Mouse (Mus musculus) c-Kit-positive CD71-negative TER-119-negative erythroid progenitor cells, embryonic 14.5 days (primary cell): Measurements from ENCODE around the gene Psmb6.

Source experiments
- DNase-seq: peaks from one replicate; pipeline ENCODE4 v3.0.0-alpha.2; 2013; ENCODE audit warnings: low read depth

Gene Psmb6

GRCm38 (mm10) chr11:70525184-70525678 is at the start of gene Psmb6:
Gene Psmb6 (plus strand): TSS chr11:70525367.
- peak; percentile 91 for DNase-seq

GRCm38 (mm10) chr11:70485498-70485897 is 39.7 kb upstream of the Psmb6 start:
- no peak for DNase-seq

GRCm38 (mm10) chr11:70487816-70488215 is 37.4 kb upstream of the Psmb6 start:
- no peak for DNase-seq

GRCm38 (mm10) chr11:70489138-70489537 is 36.0 kb upstream of the Psmb6 start:
- no peak for DNase-seq

- DNase-seq, result peak; percentile 29
These were observed 35.5 kb upstream of the Psmb6 start for GRCm38 (mm10) chr11:70489684-70490083.

GRCm38 (mm10) chr11:70499566-70500475 is 25.3 kb upstream of the Psmb6 start:
- DNase-seq, result no peak

- DNase-seq, result no peak
These were observed 24.7 kb upstream of the Psmb6 start for GRCm38 (mm10) chr11:70500476-70500812.

GRCm38 (mm10) chr11:70502018-70502417 is 23.1 kb upstream of the Psmb6 start:
- no peak for DNase-seq

- no peak for DNase-seq
These were observed 20.2 kb upstream of the Psmb6 start, which contains the start of gene Tm4sf5 for GRCm38 (mm10) chr11:70504970-70505369. Gene Tm4sf5 (plus strand): TSS chr11:70505244.

GRCm38 (mm10) chr11:70506385-70506784 is 18.8 kb upstream of the Psmb6 start:
- DNase-seq, result peak; percentile 64

GRCm38 (mm10) chr11:70506962-70507515 is 18.1 kb upstream of the Psmb6 start:
- DNase-seq, result no peak

- DNase-seq, result no peak
These were observed 15.2 kb upstream of the Psmb6 start for GRCm38 (mm10) chr11:70509753-70510564.

- no peak for DNase-seq
These were observed 13.9 kb upstream of the Psmb6 start for GRCm38 (mm10) chr11:70511242-70511641.

- no peak for DNase-seq
These were observed 13.3 kb upstream of the Psmb6 start for GRCm38 (mm10) chr11:70511825-70512224.

- DNase-seq, result no peak
These were observed 12.3 kb upstream of the Psmb6 start for GRCm38 (mm10) chr11:70512709-70513342.

GRCm38 (mm10) chr11:70513520-70513919 is 11.6 kb upstream of the Psmb6 start:
- no peak for DNase-seq

GRCm38 (mm10) chr11:70514288-70514687 is 10.9 kb upstream of the Psmb6 start, which contains the start of gene Vmo1:
Gene Vmo1 (minus strand): TSS chr11:70514616.
- no peak for DNase-seq

- peak; percentile 71 for DNase-seq
These were observed 8.8 kb upstream of the Psmb6 start for GRCm38 (mm10) chr11:70516352-70516751.

- no peak for DNase-seq
These were observed 6.7 kb upstream of the Psmb6 start for GRCm38 (mm10) chr11:70518436-70518835.

- DNase-seq, result no peak
These were observed 6.2 kb upstream of the Psmb6 start, which contains the start of gene Gltpd2 for GRCm38 (mm10) chr11:70518923-70519322. Gene Gltpd2 (plus strand): TSS chr11:70519196.

GRCm38 (mm10) chr11:70520178-70520769 is 4.9 kb upstream of the Psmb6 start:
- no peak for DNase-seq
